Mouse (Mus musculus): ENCODE results near the gene Ecel1. TPM values are rescaled to one million over a fixed set of nuclear protein-coding genes. Genes with fewer than 3 reads are reported as not detected.

Ecel1 gene
- polyA plus RNA-seq, 1 experiment from 2014 or later: 0.20 TPM

GRCm38 (mm10) chr1:87197296-87197695 lies 41.0 kb upstream of the Ecel1 start:
- no peak overlapping the region for H3K27ac ChIP-seq (ENCODE audit: low read depth, low read length)
- H3K36me3 ChIP-seq (ENCODE audit: control insufficient read depth, insufficient read depth, low read length): no peaks in the 10 kb centered on the region
- no peaks in the 10 kb centered on the region; the same call in 1 of the 2 replicates for H3K27me3 ChIP-seq (ENCODE audit: control insufficient read depth, insufficient read depth, low read length)
- H3K4me3 ChIP-seq (ENCODE audit: low read length): no peak overlapping the region
- ATAC-seq (ENCODE audit: low FRiP score, low TSS enrichment): no peak
- H3K9me3 ChIP-seq (ENCODE audit: control insufficient read depth, low read length): no peaks in the 10 kb centered on the region
- 0 out of 2 replicates have a peak, but pooled peaks cover 8% of the 10 kb centered on the region for H3K4me1 ChIP-seq (ENCODE audit: control insufficient read depth, insufficient read depth, low read length)
- no peak overlapping the region for H3K9ac ChIP-seq (ENCODE audit: low read depth, low read length)
- H3K4me2 ChIP-seq (replicated peaks; ENCODE audit: low read depth, low read length): no peak overlapping the region
- WGBS: 84% methylated on average over 9 of the region's 9 CpGs

- no peaks in the 10 kb centered on the region for H3K9me3 ChIP-seq (ENCODE audit: control insufficient read depth, low read length)
- no peak within 1 kb of the TSS for H3K27ac ChIP-seq (ENCODE audit: low read depth, low read length)
- no peak within 1 kb of the TSS for H3K4me3 ChIP-seq (ENCODE audit: low read length)
- H3K9ac ChIP-seq (ENCODE audit: low read depth, low read length): no peak within 1 kb of the TSS
- H3K4me1 ChIP-seq (ENCODE audit: control insufficient read depth, insufficient read depth, low read length): peaks cover 8% of the 10 kb centered on the region; the same call in 1 of the 2 replicates
- WGBS: 21% methylated on average over 4 of the region's 4 CpGs
- no peak within 1 kb of the TSS for H3K4me2 ChIP-seq (replicated peaks; ENCODE audit: low read depth, low read length)
- no peaks in the 10 kb centered on the region for H3K36me3 ChIP-seq (ENCODE audit: control insufficient read depth, insufficient read depth, low read length)
- peak; percentile 16; the same call in 1 of the 2 replicates for ATAC-seq (ENCODE audit: low FRiP score, low TSS enrichment)
- H3K27me3 ChIP-seq (ENCODE audit: control insufficient read depth, insufficient read depth, low read length): peaks cover 22% of the 10 kb centered on the region
These were observed 34.1 kb upstream of the Ecel1 start, which contains the start of gene Chrnd for GRCm38 (mm10) chr1:87190429-87190828. TSS of gene Chrnd (plus strand) at chr1:87190607.

- peak overlapping the region; percentile 51 for H3K4me3 ChIP-seq (ENCODE audit: low read length)
- no peaks in the 10 kb centered on the region for H3K36me3 ChIP-seq (ENCODE audit: control insufficient read depth, insufficient read depth, low read length)
- peak overlapping the region; percentile 88 for H3K4me2 ChIP-seq (replicated peaks; ENCODE audit: low read depth, low read length)
- H3K4me1 ChIP-seq (ENCODE audit: control insufficient read depth, insufficient read depth, low read length): peaks cover 8% of the 10 kb centered on the region; the same call in 1 of the 2 replicates
- H3K27ac ChIP-seq (ENCODE audit: low read depth, low read length): no peak overlapping the region
- peak overlapping the region; percentile 50; the same call in 1 of the 2 replicates for H3K9ac ChIP-seq (ENCODE audit: low read depth, low read length)
- under 1% methylated on average over 15 of the region's 15 CpGs for WGBS
- ATAC-seq (ENCODE audit: low FRiP score, low TSS enrichment): peak; percentile 36
- no peaks in the 10 kb centered on the region for H3K9me3 ChIP-seq (ENCODE audit: control insufficient read depth, low read length)
- H3K27me3 ChIP-seq (ENCODE audit: control insufficient read depth, insufficient read depth, low read length): peaks cover 50% of the 10 kb centered on the region
These were observed 30.7 kb upstream of the Ecel1 start for GRCm38 (mm10) chr1:87187037-87187355.

GRCm38 (mm10) chr1:87186261-87187036 lies 30.1 kb upstream of the Ecel1 start:
- Histone ChIP-seq H3K4me2 (replicated peaks; ENCODE audit: low read depth, low read length) (peak overlapping the region; percentile 88), H3K27ac (ENCODE audit: low read depth, low read length) (no peak overlapping the region), H3K27me3 (ENCODE audit: control insufficient read depth, insufficient read depth, low read length) (peaks cover 50% of the 10 kb centered on the region), H3K9me3 (ENCODE audit: control insufficient read depth, low read length) (no peaks in the 10 kb centered on the region), H3K36me3 (ENCODE audit: control insufficient read depth, insufficient read depth, low read length) (no peaks in the 10 kb centered on the region), H3K4me1 (ENCODE audit: control insufficient read depth, insufficient read depth, low read length) (peaks cover 8% of the 10 kb centered on the region; the same call in 1 of the 2 replicates), H3K9ac (ENCODE audit: low read depth, low read length) (peak overlapping the region; percentile 50; the same call in 1 of the 2 replicates), H3K4me3 (ENCODE audit: low read length) (peak overlapping the region; percentile 51)
- peak; percentile 47 for ATAC-seq (ENCODE audit: low FRiP score, low TSS enrichment)
- 1% methylated on average over 51 of the region's 54 CpGs for WGBS

GRCm38 (mm10) chr1:87185526-87185925 lies 29.2 kb upstream of the Ecel1 start:
- H3K4me3 ChIP-seq (ENCODE audit: low read length): no peak overlapping the region
- peaks cover 57% of the 10 kb centered on the region for H3K27me3 ChIP-seq (ENCODE audit: control insufficient read depth, insufficient read depth, low read length)
- ATAC-seq (ENCODE audit: low FRiP score, low TSS enrichment): no peak
- no peak overlapping the region for H3K4me2 ChIP-seq (replicated peaks; ENCODE audit: low read depth, low read length)
- H3K36me3 ChIP-seq (ENCODE audit: control insufficient read depth, insufficient read depth, low read length): no peaks in the 10 kb centered on the region
- peaks cover 8% of the 10 kb centered on the region; the same call in 1 of the 2 replicates for H3K4me1 ChIP-seq (ENCODE audit: control insufficient read depth, insufficient read depth, low read length)
- H3K9ac ChIP-seq (ENCODE audit: low read depth, low read length): no peak overlapping the region
- H3K27ac ChIP-seq (ENCODE audit: low read depth, low read length): no peak overlapping the region
- H3K9me3 ChIP-seq (ENCODE audit: control insufficient read depth, low read length): no peaks in the 10 kb centered on the region
- WGBS: 15% methylated on average over 13 of the region's 13 CpGs

- Histone ChIP-seq H3K9ac (ENCODE audit: low read depth, low read length) (no peak overlapping the region), H3K27ac (ENCODE audit: low read depth, low read length) (no peak overlapping the region), H3K9me3 (ENCODE audit: control insufficient read depth, low read length) (no peaks in the 10 kb centered on the region), H3K4me2 (replicated peaks; ENCODE audit: low read depth, low read length) (peak overlapping the region; percentile 21; the same call in 1 of the 2 replicates), H3K4me1 (ENCODE audit: control insufficient read depth, insufficient read depth, low read length) (peaks cover 8% of the 10 kb centered on the region; the same call in 1 of the 2 replicates), H3K27me3 (ENCODE audit: control insufficient read depth, insufficient read depth, low read length) (peaks cover 57% of the 10 kb centered on the region), H3K36me3 (ENCODE audit: control insufficient read depth, insufficient read depth, low read length) (no peaks in the 10 kb centered on the region), H3K4me3 (ENCODE audit: low read length) (no peak overlapping the region)
- 14% methylated on average over 20 of the region's 20 CpGs for WGBS
- peak; percentile 21; the same call in 1 of the 2 replicates for ATAC-seq (ENCODE audit: low FRiP score, low TSS enrichment)
These were observed 28.4 kb upstream of the Ecel1 start for GRCm38 (mm10) chr1:87184751-87185139.

- Histone ChIP-seq H3K27ac (ENCODE audit: low read depth, low read length) (no peak overlapping the region), H3K9me3 (ENCODE audit: control insufficient read depth, low read length) (no peaks in the 10 kb centered on the region), H3K27me3 (ENCODE audit: control insufficient read depth, insufficient read depth, low read length) (peaks cover 57% of the 10 kb centered on the region), H3K4me2 (replicated peaks; ENCODE audit: low read depth, low read length) (peak overlapping the region; percentile 21; the same call in 1 of the 2 replicates), H3K36me3 (ENCODE audit: control insufficient read depth, insufficient read depth, low read length) (no peaks in the 10 kb centered on the region), H3K9ac (ENCODE audit: low read depth, low read length) (no peak overlapping the region), H3K4me3 (ENCODE audit: low read length) (no peak overlapping the region), H3K4me1 (ENCODE audit: control insufficient read depth, insufficient read depth, low read length) (peaks cover 8% of the 10 kb centered on the region; the same call in 1 of the 2 replicates)
- WGBS: 34% methylated on average over 15 of the region's 15 CpGs
- no peak for ATAC-seq (ENCODE audit: low FRiP score, low TSS enrichment)
These were observed 27.9 kb upstream of the Ecel1 start for GRCm38 (mm10) chr1:87183998-87184750.

GRCm38 (mm10) chr1:87183013-87183412 lies 26.7 kb upstream of the Ecel1 start, which contains the start of gene Prss56:
TSS of gene Prss56 (plus strand) at chr1:87183313.
- Histone ChIP-seq H3K4me3 (ENCODE audit: low read length) (no peak within 1 kb of the TSS), H3K9ac (ENCODE audit: low read depth, low read length) (no peak within 1 kb of the TSS), H3K4me1 (ENCODE audit: control insufficient read depth, insufficient read depth, low read length) (peaks cover 8% of the 10 kb centered on the region; the same call in 1 of the 2 replicates), H3K27me3 (ENCODE audit: control insufficient read depth, insufficient read depth, low read length) (peaks cover 57% of the 10 kb centered on the region), H3K4me2 (replicated peaks; ENCODE audit: low read depth, low read length) (no peak within 1 kb of the TSS), H3K36me3 (ENCODE audit: control insufficient read depth, insufficient read depth, low read length) (no peaks in the 10 kb centered on the region), H3K27ac (ENCODE audit: low read depth, low read length) (no peak within 1 kb of the TSS), H3K9me3 (ENCODE audit: control insufficient read depth, low read length) (no peaks in the 10 kb centered on the region)
- 20% methylated on average over 9 of the region's 9 CpGs for WGBS
- no peak for ATAC-seq (ENCODE audit: low FRiP score, low TSS enrichment)
